Mouse (Mus musculus): ENCODE data around the gene Inca1. TPM values are rescaled to one million over a fixed set of nuclear protein-coding genes. Genes with fewer than 3 reads are reported as not detected.

The Inca1 gene
- polyA plus RNA-seq, 1 experiment = 4.5 TPM

DNA sequence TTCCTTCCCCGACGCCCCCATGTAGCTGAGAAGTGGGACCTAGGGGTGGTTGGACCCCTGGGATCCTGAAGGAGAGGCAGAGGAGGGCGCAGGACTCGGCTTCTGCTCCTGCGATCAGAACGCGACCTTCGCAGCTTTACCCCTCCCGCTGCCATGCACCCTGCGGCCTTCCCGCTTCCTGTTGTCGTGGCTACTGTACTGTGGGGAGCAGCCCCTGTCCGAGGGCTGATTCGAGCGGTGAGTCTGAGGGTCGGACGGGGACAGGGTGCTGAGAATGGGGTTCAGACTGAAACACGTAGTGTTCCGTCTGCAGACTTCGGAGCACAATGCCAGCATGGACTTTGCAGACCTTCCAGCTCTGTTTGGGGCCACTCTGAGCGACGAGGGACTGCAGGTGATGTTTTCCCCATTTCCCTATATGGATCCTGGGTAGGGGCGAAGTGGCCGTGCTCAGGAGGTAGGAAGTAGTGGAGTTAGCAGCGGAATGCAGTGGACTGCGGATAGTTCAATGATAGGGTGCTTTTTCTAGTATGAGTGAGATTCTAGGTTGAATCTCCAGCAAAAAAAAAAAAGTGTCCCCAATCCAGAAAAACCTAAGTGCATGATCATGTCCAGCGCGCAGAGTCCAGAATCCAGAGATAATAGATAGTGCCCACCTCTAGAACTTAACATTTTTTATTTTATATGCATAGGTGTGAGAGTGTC lies 52.1 kb downstream of the Inca1 start:
- peaks cover 53% of the 10 kb centered on the region for H3K36me3 ChIP-seq (ENCODE audit: control insufficient read depth, insufficient read depth, low read length, poor library complexity, severe bottlenecking)

GRCm38 (mm10) chr11:70646691-70647650 lies 53.0 kb downstream of the Inca1 start, which contains the start of the genes Rnf167 and Slc25a11:
Gene Rnf167, plus strand, starts transcription at chr11:70647235.
Gene Slc25a11, minus strand, starts transcription at chr11:70647479.
- Histone ChIP-seq H3K9me3 (replicated peaks; ENCODE audit: control insufficient read depth, insufficient read depth, low read length, poor library complexity, severe bottlenecking) (no peaks in the 10 kb centered on the region), H3K9ac (ENCODE audit: low read depth, poor library complexity, severe bottlenecking) (peak within 1 kb of the TSS; percentile 88), H3K4me1 (ENCODE audit: control insufficient read depth, insufficient read depth, low read length) (peaks cover 2% of the 10 kb centered on the region), H3K4me3 (ENCODE audit: low read depth, low read length) (peak within 1 kb of the TSS; percentile 93), H3K36me3 (ENCODE audit: control insufficient read depth, insufficient read depth, low read length, poor library complexity, severe bottlenecking) (peaks cover 44% of the 10 kb centered on the region), H3K27me3 (ENCODE audit: control insufficient read depth, insufficient read depth, low read length, poor library complexity, severe bottlenecking) (no peaks in the 10 kb centered on the region), H3K27ac (ENCODE audit: insufficient read depth, low read length) (peak within 1 kb of the TSS; percentile 78)
- TF ChIP-seq EP300 (IDR thresholded peaks at IDR 0.05; ENCODE audit: insufficient read depth, low read depth, low read length) = 0 out of 2 replicates have a peak, but pooled peaks have one; percentile 25
- TF ChIP-seq CTCF (IDR thresholded peaks at IDR 0.05; ENCODE audit: low read depth, low read length) = no peak
- TF ChIP-seq POLR2A (IDR thresholded peaks at IDR 0.05; ENCODE audit: insufficient read depth, low read length) = peak; percentile 77

More for the DNA sequence above, 52.1 kb downstream of the Inca1 start:
- Histone ChIP-seq H3K9me3 (replicated peaks; ENCODE audit: control insufficient read depth, insufficient read depth, low read length, poor library complexity, severe bottlenecking) (no peaks in the 10 kb centered on the region), H3K4me1 (ENCODE audit: control insufficient read depth, insufficient read depth, low read length) (peaks cover 2% of the 10 kb centered on the region), H3K4me3 (ENCODE audit: low read depth, low read length) (peak overlapping the region; percentile 93), H3K27me3 (ENCODE audit: control insufficient read depth, insufficient read depth, low read length, poor library complexity, severe bottlenecking) (no peaks in the 10 kb centered on the region), H3K27ac (ENCODE audit: insufficient read depth, low read length) (peak overlapping the region; percentile 78), H3K9ac (ENCODE audit: low read depth, poor library complexity, severe bottlenecking) (peak overlapping the region; percentile 88)
- TF ChIP-seq POLR2A (IDR thresholded peaks at IDR 0.05; ENCODE audit: insufficient read depth, low read length) (no peak), EP300 (IDR thresholded peaks at IDR 0.05; ENCODE audit: insufficient read depth, low read depth, low read length) (no peak), CTCF (IDR thresholded peaks at IDR 0.05; ENCODE audit: low read depth, low read length) (no peak)

DNA sequence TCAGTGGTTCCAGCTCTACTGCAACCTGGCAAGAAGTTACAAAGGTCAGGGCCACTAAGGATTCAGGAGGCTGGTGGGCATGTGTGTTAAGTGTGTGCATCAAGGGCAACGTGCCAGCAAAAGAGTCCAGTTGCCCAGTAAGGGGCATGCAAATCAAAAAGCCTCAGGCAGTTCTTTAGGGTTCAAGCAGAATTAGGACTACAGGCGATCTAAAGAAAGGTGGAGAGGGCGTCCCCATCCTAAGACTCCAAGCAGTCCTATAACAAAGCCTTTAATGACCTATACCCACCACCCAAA lies 53.7 kb downstream of the Inca1 start:
- H3K4me3 ChIP-seq (ENCODE audit: low read depth, low read length) = peak overlapping the region; percentile 85
- H3K27ac ChIP-seq (ENCODE audit: insufficient read depth, low read length) = peak overlapping the region; percentile 36
- H3K4me1 ChIP-seq (ENCODE audit: control insufficient read depth, insufficient read depth, low read length) = peaks cover 2% of the 10 kb centered on the region
- no peaks in the 10 kb centered on the region for H3K27me3 ChIP-seq (ENCODE audit: control insufficient read depth, insufficient read depth, low read length, poor library complexity, severe bottlenecking)
- H3K9me3 ChIP-seq (replicated peaks; ENCODE audit: control insufficient read depth, insufficient read depth, low read length, poor library complexity, severe bottlenecking) = no peaks in the 10 kb centered on the region
- H3K9ac ChIP-seq (ENCODE audit: low read depth, poor library complexity, severe bottlenecking) = peak overlapping the region; percentile 84
- TF ChIP-seq CTCF (IDR thresholded peaks at IDR 0.05; ENCODE audit: low read depth, low read length) (no peak), EP300 (IDR thresholded peaks at IDR 0.05; ENCODE audit: insufficient read depth, low read depth, low read length) (no peak), POLR2A (IDR thresholded peaks at IDR 0.05; ENCODE audit: insufficient read depth, low read length) (no peak)
- H3K36me3 ChIP-seq (ENCODE audit: control insufficient read depth, insufficient read depth, low read length, poor library complexity, severe bottlenecking) = peaks cover 36% of the 10 kb centered on the region

- Histone ChIP-seq H3K36me3 (ENCODE audit: control insufficient read depth, insufficient read depth, low read length, poor library complexity, severe bottlenecking) (peaks cover 30% of the 10 kb centered on the region), H3K4me1 (ENCODE audit: control insufficient read depth, insufficient read depth, low read length) (peaks cover 2% of the 10 kb centered on the region), H3K4me3 (ENCODE audit: low read depth, low read length) (peak overlapping the region; percentile 85), H3K27ac (ENCODE audit: insufficient read depth, low read length) (no peak overlapping the region), H3K9ac (ENCODE audit: low read depth, poor library complexity, severe bottlenecking) (peak overlapping the region; percentile 84), H3K27me3 (ENCODE audit: control insufficient read depth, insufficient read depth, low read length, poor library complexity, severe bottlenecking) (no peaks in the 10 kb centered on the region), H3K9me3 (replicated peaks; ENCODE audit: control insufficient read depth, insufficient read depth, low read length, poor library complexity, severe bottlenecking) (no peaks in the 10 kb centered on the region)
- TF ChIP-seq POLR2A (IDR thresholded peaks at IDR 0.05; ENCODE audit: insufficient read depth, low read length) = no peak
- TF ChIP-seq CTCF (IDR thresholded peaks at IDR 0.05; ENCODE audit: low read depth, low read length) = no peak
- TF ChIP-seq EP300 (IDR thresholded peaks at IDR 0.05; ENCODE audit: insufficient read depth, low read depth, low read length) = no peak
Observed at GRCm38 (mm10) chr11:70645461-70646258, 54.3 kb downstream of the Inca1 start.

GRCm38 (mm10) chr11:70644564-70645103 lies 55.3 kb downstream of the Inca1 start:
- no peaks in the 10 kb centered on the region for H3K9me3 ChIP-seq (replicated peaks; ENCODE audit: control insufficient read depth, insufficient read depth, low read length, poor library complexity, severe bottlenecking)
- no peaks in the 10 kb centered on the region for H3K27me3 ChIP-seq (ENCODE audit: control insufficient read depth, insufficient read depth, low read length, poor library complexity, severe bottlenecking)
- no peak overlapping the region for H3K4me3 ChIP-seq (ENCODE audit: low read depth, low read length)
- H3K36me3 ChIP-seq (ENCODE audit: control insufficient read depth, insufficient read depth, low read length, poor library complexity, severe bottlenecking) = peaks cover 20% of the 10 kb centered on the region
- no peak overlapping the region for H3K9ac ChIP-seq (ENCODE audit: low read depth, poor library complexity, severe bottlenecking)
- TF ChIP-seq CTCF (IDR thresholded peaks at IDR 0.05; ENCODE audit: low read depth, low read length) (no peak), POLR2A (IDR thresholded peaks at IDR 0.05; ENCODE audit: insufficient read depth, low read length) (no peak), EP300 (IDR thresholded peaks at IDR 0.05; ENCODE audit: insufficient read depth, low read depth, low read length) (no peak)
- no peak overlapping the region for H3K27ac ChIP-seq (ENCODE audit: insufficient read depth, low read length)
- H3K4me1 ChIP-seq (ENCODE audit: control insufficient read depth, insufficient read depth, low read length) = peaks cover 2% of the 10 kb centered on the region
